Mouse (Mus musculus) skeletal muscle tissue, adult 2 months (tissue): ENCODE measurements around the gene Uso1.
"Not testable (repeated sequence)": the region's sequence is repeated elsewhere in the genome, so short reads cannot be mapped to it uniquely, and the experiment has no call there.

ENCODE experiments used
- DNase-seq: peaks from one replicate; pipeline ENCODE4 v3.0.0-alpha.2; 2012; ENCODE audit warnings: low read depth, low spot score

The Uso1 gene

DNA sequence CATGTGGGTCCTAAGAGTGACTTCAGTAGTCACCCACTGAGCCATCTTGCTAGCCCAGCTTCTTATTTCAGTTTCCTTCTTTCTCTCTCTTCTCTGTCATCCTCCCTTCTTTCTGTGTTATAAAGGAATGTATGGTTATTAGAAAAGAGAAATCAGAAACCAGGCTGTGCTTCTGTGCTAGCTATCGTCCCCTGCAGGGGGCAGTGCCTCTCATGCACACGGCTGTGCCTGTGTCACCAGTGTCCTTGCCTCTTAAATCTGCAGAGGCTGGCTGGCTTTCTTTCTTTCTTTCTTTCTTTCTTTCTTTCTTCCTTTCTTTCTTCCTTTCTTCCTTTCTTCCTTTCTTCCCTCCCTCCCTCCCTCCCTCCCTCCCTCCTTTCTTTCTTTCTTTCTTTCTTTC is 58.0 kb downstream of the Uso1 start:
- DNase-seq, result not testable (repeated sequence)

DNA sequence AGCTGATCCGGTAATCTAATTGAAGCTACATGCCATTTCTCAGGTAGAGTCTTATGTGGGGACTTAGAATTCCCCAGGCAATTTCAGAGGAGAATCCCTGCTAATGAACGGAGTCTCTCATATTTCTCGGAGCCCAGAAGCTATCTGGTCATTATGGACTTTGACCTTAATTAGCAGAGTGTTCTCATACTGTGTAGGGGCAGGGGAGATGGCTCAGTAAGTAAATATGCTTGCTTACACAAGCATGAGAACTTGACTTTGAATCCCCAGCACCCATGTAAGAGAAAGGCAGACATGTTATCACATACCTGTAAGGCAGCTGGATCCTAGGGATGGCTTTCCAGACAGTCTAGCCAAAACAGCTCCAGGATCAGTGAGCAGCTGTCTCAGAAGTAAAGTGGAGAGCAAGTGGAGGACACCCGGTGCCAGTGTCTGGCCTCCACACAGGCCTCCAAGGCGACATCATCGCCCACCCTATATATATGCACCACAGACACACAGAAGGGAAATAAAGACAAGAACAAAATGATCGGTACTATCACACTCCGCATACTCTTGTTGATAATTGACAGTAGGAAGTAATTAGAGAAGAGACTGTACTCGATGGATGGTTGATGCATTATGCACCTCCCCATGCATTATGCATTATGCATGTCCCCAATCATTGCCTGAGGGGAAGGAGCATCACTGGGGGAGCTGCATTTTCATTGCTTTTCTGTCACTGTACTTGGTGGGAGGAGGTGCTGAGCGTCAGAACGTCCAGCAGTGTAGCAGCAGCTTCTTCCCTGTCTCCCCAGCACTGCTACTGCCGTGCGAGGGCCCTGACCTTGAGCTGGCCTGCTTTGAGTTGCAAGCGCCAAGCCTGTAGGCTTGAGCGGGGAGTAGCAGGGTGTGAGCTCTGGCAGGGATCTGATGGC is 59.4 kb downstream of the Uso1 start:
- DNase-seq, result no peak

- no peak for DNase-seq
Measured at GRCm38 (mm10) chr5:92198266-92198665, 60.5 kb downstream of the Uso1 start.

DNA sequence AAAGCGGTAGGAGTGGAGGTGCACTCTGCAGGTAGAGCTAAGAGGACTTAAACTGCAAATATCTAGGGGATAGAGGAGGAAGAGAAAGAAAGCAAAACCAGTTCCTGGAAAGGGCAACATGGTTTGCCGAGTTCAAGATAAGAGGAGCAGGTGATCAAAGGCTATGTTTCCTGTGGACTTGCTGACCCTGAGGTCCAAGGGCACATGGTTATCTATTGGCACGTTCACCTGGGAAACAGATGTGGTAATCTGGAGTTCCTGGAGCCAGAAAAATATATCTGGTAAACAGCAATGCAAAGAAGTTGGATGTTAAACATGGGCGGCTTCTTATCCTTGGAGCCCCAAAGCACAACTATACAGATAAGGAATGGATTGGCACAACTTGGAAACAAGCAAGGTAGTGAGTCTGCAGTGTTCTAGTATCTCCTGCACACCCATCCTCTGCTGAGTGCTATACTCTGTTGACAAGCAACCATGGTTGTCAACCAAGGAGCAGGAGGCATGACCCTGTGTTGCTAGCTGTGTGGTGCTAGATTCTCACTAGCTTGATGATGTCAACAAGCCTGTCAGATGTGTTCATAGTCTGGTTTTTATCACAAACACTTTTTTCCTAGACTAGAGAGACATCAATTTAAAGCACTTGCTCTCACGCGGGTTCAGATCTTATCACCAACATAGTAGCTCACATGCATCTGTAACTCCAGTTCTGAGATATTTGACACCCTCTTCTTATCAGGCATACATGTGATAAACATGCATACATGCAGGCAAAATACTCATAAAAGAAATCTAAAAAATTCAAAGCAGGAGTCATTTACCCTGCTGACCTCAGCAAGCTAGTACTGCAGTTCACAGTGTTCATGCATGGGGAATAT is 66.7 kb downstream of the Uso1 start:
- no peak for DNase-seq

DNA sequence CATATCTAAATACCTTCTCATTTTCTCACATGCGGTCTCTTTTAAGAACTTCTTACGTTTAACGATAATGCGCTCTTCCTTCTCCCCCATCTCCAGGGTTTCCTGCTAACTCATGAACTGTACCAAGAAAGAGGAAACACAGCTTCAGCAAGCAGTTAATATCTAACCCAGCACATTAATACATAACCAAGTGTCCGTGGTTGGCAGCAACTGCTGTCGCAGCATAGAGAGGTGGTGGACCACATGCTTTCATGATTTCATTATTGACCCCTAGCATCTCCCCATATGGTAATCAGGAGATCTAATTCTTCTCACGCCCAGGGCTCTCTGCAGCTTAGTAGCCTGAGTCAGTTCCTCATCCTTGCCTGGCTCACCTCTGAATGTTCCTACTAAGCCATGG is 67.4 kb downstream of the Uso1 start:
- DNase-seq, result no peak

DNA sequence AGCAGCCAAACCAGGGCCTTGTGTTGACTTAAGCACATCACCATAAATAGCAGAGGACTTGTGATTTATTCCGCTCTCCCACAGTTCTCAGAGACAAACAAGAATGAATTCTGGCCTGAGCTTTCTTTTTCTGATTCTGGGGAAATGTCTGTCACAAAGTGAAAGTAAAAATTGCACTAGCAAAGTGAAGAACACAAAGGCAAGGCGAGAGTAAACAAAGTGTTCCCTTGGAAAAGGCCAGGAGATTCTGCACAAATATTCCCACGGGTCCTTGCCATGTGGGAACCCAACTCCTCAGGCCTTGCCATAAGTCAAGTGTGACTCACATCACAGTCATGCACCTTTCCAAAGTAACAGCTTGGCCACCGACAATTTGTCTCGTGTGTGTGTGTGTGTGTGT is 68.0 kb downstream of the Uso1 start:
- DNase-seq, result peak; percentile 43

- no peak for DNase-seq
Measured at GRCm38 (mm10) chr5:92206121-92206520, 68.4 kb downstream of the Uso1 start.

GRCm38 (mm10) chr5:92210205-92210604 is 72.5 kb downstream of the Uso1 start:
- DNase-seq, result no peak

GRCm38 (mm10) chr5:92212231-92212630 is 74.5 kb downstream of the Uso1 start:
- DNase-seq, result no peak

DNA sequence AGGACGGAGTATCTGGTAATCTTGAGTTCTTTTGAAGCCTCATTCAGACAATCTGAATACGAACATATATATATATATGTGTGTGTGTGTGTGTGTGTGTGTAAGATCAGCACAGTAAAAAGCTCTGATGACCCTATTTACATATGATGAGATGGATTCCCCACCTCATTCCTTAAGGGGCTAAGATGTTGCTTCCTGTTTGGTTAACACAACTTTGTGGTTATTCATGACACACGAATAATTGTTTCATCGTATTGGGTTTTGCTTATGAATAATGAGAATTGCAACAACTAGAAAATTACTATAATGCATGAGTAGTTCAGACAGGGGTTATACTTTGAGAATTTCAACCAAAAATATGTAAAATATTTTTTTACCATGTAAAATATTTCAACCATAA is 77.6 kb downstream of the Uso1 start, which contains the start of gene U90926:
Gene U90926 (minus strand): TSS at position 101 of the 400 bp plus-strand sequence.
- no peak for DNase-seq

DNA sequence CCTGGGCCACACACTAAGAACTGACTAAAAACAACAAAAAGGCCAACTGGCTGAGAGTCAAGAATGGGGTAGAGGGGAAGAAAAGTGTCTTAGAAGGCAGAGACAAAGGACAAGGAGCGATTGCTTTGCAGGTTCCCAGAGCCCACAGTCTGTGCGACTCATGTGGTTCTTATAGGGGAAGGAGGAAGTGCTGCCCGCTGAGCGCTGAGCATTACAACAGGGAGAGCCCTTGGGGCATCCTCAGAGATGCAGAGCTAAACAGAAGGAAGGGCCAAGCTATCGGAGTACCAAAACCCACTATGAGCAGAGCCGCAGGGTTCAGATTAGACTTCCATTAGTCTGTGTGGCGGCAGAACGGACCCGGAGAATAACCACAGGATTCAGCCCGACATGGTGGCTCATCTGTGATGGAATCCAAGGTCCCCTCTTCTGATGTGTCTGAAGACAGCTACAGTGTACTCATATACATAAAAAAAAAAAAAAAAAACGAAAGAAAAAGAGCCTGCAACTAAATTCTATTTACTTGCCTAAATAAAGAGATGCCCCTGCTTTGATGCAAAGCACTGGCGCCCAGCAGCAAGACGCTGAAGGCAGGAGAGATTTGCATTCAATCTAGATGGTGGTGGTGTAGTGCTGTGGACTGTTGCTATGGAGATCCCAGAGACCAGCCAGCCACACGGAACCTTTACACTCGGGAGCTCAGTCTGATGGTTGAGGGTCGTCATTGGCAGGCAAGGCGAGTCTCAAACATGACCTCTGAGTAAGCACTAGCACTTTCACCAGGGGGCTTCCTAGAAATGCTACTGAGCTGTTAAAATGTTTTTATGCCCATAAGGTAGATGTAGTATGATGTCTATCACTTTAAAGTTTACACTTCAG is 81.4 kb downstream of the Uso1 start:
- DNase-seq, result no peak

GRCm38 (mm10) chr5:92219826-92220225 is 82.1 kb downstream of the Uso1 start:
- DNase-seq, result no peak

DNA sequence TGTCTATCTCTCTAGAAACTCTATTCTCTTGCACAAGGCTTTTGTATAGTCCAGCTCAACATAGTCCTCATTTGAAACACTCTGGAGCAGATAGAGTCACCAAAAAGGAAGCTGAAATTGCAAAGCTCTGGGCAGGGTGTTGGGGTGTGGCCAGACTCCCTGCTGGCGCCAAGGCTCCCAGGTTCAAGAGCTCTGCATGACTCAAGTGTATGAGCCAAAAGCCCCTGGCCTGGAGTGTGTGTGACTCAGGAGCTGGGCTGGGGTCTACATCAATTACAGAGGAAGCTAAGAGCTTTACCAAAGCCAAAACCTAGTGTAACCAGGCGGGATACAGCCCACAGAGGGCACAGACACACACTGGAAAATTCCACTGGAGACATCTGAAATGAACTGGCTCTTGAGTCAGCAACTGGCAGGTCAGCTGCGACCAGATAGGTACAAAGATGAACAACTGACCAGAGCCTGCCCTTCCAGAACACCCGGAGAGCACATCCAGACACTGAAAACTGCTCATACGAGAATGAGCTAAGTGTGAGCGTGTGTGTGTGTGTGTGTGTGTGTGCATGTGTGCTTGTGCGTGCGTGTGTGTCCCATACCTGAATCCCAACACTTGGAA is 82.7 kb downstream of the Uso1 start:
- DNase-seq, result no peak

DNA sequence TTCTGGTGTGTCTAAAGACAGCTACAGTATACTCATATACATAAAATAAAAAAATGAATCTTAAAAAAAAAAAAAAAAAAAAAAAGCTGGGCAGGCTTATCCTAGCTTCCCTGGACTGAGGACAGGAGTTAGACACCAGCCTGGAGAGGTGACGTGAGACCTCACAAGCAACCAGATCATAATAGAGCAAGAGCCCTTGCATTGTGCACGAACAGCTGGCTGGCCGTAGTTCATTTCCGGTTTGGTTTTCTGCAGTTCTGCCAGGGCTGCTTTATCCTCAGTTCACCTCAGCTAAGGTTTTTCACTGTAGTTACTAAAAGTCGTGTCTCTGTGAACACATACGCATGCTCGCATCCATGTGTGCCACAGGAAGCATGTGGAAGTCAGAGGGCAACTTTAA is 90.0 kb downstream of the Uso1 start:
- peak; percentile 23 for DNase-seq

DNA sequence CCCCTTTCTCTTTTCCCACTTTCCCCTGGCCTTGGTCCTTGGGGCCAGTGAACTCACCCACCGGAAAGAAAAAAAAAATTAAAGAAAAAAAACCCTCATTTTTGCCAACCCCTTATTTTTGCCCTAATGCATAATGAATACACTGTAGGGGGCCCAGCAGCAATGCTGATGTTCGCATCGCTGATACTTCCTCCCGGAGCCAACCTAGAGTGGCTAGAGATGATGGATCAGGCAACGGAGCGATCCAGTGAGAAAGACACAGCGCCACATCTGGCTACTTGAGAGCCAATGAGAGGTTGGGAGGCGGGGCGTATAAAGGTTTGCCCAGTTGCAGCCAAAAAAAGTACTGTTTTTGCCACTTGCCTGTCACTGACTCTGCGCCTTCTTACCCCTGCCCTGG is 91.0 kb downstream of the Uso1 start:
- DNase-seq, result no peak

DNA sequence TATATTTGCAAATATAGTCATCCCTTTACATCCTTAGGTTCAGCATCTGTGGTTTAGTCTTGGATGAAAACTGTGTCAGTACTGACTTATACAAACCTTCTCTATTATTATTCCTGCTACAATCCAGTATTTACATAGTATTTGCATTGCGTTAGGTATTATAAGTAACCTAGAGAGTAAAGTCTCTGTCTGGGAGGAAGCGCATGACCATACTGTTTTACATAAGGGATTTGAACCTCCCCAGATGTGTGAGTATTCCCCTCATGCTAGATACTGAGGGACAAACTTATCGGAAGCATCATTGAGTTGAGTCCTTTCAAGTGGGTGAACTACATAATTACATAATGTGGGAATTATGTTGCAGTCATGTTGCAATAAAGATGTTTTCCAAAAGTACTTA is 91.8 kb downstream of the Uso1 start:
- no peak for DNase-seq

- DNase-seq, result no peak
Measured at GRCm38 (mm10) chr5:92230306-92230705, 92.6 kb downstream of the Uso1 start.

DNA sequence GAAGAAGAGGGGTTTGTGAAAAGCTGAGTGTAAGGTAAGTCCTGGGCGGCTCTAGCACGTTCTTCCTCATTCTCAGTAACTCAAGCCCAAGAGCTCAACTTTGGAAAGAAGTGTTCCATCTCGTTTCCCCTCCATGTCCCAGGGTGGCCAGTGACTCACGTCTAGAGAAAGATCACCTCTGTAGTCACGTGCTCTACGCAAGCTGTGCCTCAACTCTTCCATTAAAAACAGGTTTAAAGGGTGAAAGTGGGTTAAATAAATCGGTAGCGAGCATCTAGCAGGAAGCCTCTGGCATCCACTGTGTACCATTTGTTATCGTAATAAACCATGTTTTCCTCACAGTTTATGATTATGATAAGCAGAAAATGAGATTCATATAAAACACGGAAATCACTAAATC is 94.1 kb downstream of the Uso1 start:
- no peak for DNase-seq

DNA sequence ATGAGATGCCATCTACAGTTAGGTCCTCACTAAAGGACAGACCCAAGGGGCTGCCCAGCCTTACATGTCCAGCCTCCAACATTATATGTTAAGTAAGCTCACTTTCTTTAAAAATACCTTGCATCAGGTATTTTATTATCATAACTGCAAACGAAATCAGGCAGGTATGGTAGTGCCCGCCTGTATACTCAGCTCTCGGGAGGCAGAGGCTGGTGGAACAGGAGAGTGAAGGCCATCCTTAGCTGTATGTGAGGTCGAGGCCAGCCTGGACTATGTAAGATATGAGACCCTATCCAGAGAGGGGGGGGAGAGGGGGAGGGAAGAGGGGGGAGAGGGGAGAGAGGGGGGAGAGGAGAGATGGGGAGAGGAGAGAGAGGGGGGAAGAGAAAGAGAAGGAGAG is 95.6 kb downstream of the Uso1 start:
- no peak for DNase-seq

DNA sequence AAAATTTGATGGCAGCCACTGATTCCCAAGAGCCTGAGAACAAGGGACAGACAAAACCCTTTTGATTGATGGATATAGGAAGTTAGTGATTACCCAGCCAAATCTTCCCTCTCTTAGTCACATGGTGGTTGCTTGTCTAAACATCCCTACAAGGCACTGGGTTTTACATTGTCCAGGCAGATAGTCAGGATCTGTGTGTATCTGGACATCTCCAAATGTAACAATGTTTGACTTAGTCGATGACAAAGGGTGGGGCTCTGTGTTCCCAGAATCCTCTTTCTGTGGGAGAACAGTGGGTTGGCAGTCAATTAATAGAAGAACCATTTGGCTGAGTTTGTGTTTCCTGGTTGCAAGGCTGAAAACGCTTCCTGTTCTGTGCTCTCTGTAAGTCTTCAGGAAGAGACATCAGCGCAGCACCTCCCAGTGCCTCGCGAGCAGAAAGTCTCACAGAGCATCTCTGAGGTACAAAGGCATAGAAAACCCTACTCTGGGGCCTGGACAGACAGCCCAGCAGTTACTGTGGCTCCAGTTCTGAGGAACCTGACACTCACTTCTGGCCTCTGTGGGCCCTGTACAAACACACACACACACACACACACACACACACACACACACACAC is 97.3 kb downstream of the Uso1 start:
- DNase-seq, result no peak
